Mouse (Mus musculus) heart, adult 11 months (tissue): Measurements from ENCODE around the gene Mt2.
A peak's percentile ranks its signal among the peaks of the same experiment; 100 is the strongest.
"Not testable (repeated sequence)": the region's sequence is repeated elsewhere in the genome, so short reads cannot be mapped to it uniquely, and the experiment has no call there.

ENCODE experiments used
- DNase-seq: peaks from one replicate; pipeline ENCODE4 v3.0.0; 2022

Mt2 gene

DNA sequence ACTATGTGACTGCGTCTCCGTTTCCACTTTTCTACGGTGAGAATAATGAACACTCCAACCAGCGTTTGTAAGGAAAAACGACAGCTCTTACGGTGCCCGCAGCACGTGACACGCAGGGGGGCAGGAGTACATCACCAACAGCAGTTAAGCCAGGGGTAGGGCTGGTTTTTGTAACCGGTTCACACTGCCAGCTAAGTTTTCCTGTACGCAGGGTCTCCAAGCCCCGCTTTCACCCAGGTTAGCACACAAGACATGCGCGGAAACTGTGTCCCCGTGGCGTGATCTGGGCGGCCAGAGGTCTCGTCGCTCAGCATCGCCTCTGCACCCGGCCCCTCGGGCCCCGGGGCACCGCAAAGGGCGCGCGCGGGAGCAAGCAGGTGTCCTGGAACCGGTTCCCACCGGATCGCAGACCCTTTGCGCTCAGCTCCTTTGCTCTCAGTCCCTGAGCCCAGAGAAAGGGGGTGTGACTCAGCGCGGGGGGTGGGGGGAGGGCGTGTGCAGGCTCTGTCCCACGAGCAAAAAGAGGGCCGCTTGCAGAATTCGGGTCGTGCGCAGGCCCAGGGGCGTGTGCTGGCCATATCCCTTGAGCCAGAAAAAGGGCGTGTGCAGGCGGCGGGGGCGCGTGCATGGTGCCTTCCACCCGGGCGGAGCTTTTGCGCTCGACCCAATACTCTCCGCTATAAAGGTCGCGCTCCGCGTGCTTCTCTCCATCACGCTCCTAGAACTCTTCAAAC lies at the start of gene Mt2:
Mt2 (plus strand) TSS at position 590 of the 734 bp plus-strand sequence.
- DNase-seq: peak; percentile 99

GRCm38 (mm10) chr8:94122711-94123468 lies 49.6 kb upstream of the Mt2 start:
- no peak for DNase-seq

GRCm38 (mm10) chr8:94127711-94128110 lies 44.8 kb upstream of the Mt2 start:
- no peak for DNase-seq

DNA sequence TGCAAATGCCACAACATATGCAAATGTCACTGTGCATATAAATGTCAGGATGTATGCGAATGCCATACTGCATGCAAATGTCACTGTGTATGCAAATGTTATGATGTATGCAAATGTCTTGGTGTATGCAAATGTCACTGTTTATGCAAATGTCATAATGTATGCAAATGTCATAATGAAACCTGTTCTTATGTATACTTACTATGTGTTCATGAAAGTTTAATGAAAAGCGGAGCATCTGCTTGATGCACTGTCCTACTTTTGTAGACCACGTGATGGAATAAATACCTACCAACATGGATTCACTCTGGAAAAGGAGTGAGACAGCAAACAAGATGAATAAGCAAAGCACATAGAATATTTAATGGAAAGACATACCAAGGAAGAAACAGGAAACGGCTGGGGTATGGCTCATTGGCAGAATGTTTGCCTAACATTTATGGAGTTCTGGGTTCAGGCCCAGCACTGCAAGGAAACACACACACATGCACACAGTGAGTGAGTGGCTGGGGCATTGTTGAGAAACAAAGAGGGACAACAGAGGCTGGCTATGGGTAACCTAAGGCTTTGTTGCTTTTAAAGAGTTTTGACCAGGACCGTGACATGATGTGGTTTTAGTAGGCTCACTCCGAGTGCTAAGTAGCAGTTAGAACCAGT lies 43.2 kb upstream of the Mt2 start:
- DNase-seq: no peak

- DNase-seq: no peak
Measured at GRCm38 (mm10) chr8:94130126-94130525, 42.3 kb upstream of the Mt2 start.

GRCm38 (mm10) chr8:94132096-94132495 lies 40.4 kb upstream of the Mt2 start:
- DNase-seq: no peak

DNA sequence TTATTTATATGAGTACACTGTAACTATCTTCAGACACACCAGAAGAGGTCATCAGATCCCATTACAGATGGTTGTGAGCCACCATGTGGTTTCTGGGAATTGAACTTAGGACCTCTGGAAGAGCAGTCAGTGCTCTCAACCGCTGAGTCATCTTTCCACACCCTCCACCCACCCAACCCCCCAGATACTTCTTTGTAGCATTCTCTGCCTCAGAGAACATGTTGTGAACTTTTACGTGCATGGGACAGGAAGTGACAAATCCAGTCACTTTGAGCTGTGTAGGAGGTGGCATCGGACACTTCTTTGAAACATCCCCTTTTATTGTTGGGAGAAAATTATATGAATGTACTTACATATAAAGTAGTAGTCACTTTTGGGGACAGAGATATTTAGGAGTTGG lies 37.9 kb upstream of the Mt2 start:
- DNase-seq: peak; percentile 89

- DNase-seq: no peak
Measured at GRCm38 (mm10) chr8:94135556-94135955, 36.9 kb upstream of the Mt2 start.

GRCm38 (mm10) chr8:94136192-94136591 lies 36.3 kb upstream of the Mt2 start:
- no peak for DNase-seq

DNA sequence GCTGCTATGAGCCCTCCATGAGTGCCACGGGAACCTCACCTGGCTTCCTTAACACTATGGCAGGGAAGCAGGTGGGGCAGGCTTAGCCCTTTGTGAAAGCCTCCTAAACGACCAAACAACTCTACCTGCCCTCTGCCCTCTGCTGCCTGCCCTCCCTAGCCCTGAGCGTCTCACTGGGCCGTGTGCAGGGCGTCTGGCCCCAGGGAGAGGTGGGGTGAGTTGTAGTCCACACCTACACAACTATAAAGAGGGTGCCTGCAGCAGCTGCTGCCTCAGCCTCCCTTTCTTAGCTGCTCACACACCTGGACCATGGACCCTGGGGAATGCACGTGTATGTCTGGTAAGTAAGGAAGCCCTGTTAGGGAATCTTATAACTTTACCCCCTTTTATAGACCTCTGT lies 35.5 kb upstream of the Mt2 start, which contains the start of gene Mt4:
Mt4 (plus strand) TSS at position 265 of the 400 bp plus-strand sequence.
- DNase-seq: no peak

GRCm38 (mm10) chr8:94140266-94140795 lies 32.1 kb upstream of the Mt2 start:
- DNase-seq: no peak

GRCm38 (mm10) chr8:94148236-94148635 lies 24.2 kb upstream of the Mt2 start:
- no peak for DNase-seq

GRCm38 (mm10) chr8:94150925-94151324 lies 21.5 kb upstream of the Mt2 start:
- no peak for DNase-seq

DNA sequence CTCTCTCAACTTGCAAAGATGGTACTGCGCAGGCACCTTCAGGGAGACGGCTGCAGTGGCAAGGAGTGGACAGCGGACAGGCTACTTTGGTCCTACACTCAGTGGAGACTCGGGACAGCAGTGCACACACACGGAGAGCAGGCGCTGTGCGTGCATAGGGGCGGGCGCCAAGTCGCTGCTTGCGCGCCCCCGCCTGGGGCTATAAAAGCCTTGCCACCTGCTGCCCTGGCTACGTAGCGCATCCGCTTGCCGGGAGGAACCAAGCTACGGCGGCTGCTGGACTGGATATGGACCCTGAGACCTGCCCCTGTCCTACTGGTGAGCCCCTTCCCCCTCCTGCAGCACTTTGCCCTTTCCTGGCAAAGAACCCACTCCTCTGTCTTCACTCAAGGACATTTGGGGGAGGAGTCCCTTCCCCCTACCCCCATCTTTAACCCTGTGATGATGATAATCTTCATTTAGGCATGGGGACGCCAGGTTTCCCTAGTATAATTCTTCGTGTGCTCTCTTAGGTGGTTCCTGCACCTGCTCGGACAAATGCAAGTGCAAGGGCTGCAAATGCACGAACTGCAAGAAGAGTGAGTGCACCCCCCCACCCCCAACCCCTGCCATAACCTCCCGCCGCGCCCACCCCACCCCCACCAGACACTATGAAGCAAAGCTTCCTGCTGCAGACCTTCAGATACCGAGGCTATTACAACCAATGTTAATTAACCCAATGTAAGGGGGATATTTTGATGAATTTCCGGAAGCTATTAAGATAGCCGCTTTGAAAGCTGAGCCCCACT lies 19.8 kb upstream of the Mt2 start, which contains the start of gene Mt3:
Mt3 (plus strand) TSS at position 95 of the 788 bp plus-strand sequence.
- DNase-seq: peak; percentile 93

DNA sequence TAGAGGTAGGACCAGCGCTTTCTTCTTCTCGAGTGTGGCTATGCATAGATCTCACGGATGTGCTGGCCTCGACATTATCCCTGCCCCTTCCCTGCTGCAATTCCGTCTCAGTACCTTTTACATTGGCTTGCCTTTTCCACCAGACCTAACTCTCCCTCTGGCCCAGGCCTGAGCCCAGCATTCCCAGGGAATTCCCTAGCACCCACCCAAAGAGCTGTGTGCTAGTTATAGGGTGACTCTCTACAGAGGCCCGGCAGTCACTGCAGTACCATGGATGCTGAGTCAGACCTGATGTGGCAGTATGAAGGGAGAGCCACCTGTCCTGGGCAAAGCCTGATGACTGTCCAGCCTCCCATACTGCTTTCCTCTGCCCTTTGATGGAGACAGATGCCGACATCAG lies 19.0 kb upstream of the Mt2 start:
- DNase-seq: no peak

GRCm38 (mm10) chr8:94154537-94154936 lies 17.9 kb upstream of the Mt2 start:
- no peak for DNase-seq

- DNase-seq: no peak
Measured at GRCm38 (mm10) chr8:94156092-94156491, 16.4 kb upstream of the Mt2 start.

GRCm38 (mm10) chr8:94165772-94166171 lies 6.7 kb upstream of the Mt2 start:
- DNase-seq: not testable (repeated sequence)

DNA sequence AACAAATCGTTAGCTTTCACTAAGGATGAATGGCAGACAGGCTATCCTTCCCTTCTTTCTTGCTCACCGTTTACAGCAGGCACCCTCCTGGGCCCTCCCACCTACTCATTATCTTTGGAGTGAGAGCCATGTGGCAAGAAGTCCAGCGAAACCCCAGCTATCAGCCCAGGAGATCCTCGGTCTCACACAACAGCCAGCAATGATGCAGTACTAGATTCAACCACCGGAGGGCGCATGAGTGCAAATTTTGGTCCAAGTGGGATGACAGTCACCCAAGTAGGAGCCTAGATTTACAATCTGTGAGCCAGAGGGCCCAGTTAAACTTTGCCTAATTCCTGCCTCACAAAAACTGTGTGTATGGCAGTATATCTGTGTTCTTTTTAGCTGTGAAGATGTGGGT lies 5.2 kb upstream of the Mt2 start:
- DNase-seq: peak; percentile 97

DNA sequence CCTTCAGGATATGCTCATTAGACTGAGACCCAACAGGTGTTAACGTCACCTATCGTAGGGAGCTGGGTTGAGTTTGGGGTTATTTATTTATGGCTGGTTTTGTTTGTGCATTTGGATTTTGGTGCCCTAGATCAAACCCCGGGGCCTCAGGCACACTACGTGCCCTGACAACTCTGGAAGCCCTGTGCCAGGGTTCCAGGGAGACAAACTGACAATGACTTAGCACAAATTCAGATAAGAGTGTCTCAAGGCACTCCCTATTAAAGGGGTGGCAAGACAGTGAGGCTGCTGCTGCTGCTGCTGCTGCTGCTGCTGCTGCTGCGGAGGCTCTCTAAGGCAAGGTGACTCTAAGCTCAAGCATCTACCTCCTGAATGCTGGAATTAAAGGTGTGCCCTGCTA lies 2.9 kb upstream of the Mt2 start:
- DNase-seq: no peak

DNA sequence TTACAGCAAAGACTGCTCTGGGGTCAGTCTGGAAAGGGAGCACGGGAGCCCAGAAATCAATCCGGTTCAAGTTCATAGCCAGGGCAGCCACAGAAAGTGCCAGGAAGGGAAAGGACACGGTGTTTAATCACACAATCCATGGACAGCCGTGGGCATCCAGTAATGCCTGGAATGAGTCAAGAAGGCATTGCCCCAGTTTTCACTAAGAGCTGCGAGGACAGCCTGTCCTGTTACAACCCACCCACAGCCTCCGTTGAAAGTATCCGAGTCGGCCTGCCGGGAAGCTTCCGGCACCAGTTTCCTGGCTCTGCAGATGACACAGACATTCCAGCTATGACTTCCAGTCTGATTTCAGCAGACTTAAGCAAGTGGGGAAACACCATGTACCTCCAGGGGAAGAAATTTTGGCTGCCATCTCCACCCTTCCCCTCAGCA lies 1.1 kb upstream of the Mt2 start:
- DNase-seq: peak; percentile 98
